11 mouse cellular contexts compared by ENCODE assay signal in genomic region chr6:139588409-139588808, GRCm38 (mm10). TPM values are rescaled to one million over a fixed set of nuclear protein-coding genes. Genes with fewer than 3 reads are reported as not detected.
DNase-seq lines count a peak whose midpoint lies in the region; ATAC-seq and TF ChIP-seq lines count a peak whose summit lies in the region.
"Had no signal": no experiment of that assay in that cellular context is flagged by ENCODE, and none has a peak within 500 bp of the region (broad histone marks: within the 10 kb centered on the region; RNA-seq: fewer than 3 reads in every experiment).

No protein-coding gene starts in this region.

- H3K4me3 ChIP-seq in midbrain, embryonic 11.5 days (ENCODE audit: low read depth, low read length) = no peak overlapping the region
- H3K4me3 ChIP-seq in midbrain, embryonic 16.5 days (ENCODE audit: low read depth, low read length) = no peak overlapping the region
- no peak overlapping the region for H3K4me3 ChIP-seq in limb, embryonic 14.5 days (replicated peaks; ENCODE audit: low read length)
- H3K4me3 ChIP-seq in neural tube, embryonic 12.5 days = no peak overlapping the region
- H3K4me3 ChIP-seq: heart, embryonic 15.5 days had no signal

- no peaks in the 10 kb centered on the region for H3K4me1 ChIP-seq in midbrain, embryonic 11.5 days (ENCODE audit: control insufficient read depth, insufficient read depth, low read length)
- no peaks in the 10 kb centered on the region; the same call in 1 of the 2 replicates for H3K4me1 ChIP-seq in midbrain, embryonic 16.5 days (ENCODE audit: control insufficient read depth, insufficient read depth, low read length)
- no peaks in the 10 kb centered on the region; the same call in 1 of the 2 replicates for H3K4me1 ChIP-seq in limb, embryonic 14.5 days (ENCODE audit: control insufficient read depth, insufficient read depth, low read length)
- no peaks in the 10 kb centered on the region for H3K4me1 ChIP-seq in neural tube, embryonic 12.5 days

- WGBS in midbrain, embryonic 11.5 days = 53% methylated on average over 15 of the region's 15 CpGs
- WGBS in midbrain, embryonic 16.5 days = 47% methylated on average over 15 of the region's 15 CpGs
- WGBS in limb, embryonic 14.5 days = 39% methylated on average over 15 of the region's 15 CpGs
- 31% methylated on average over 15 of the region's 15 CpGs for WGBS in neural tube, embryonic 12.5 days

- H3K9me3 ChIP-seq in midbrain, embryonic 11.5 days (ENCODE audit: control insufficient read depth, low read length) = no peaks in the 10 kb centered on the region
- H3K9me3 ChIP-seq in midbrain, embryonic 16.5 days (replicated peaks; ENCODE audit: control insufficient read depth, low read length, poor library complexity, severe bottlenecking) = no peaks in the 10 kb centered on the region
- no peaks in the 10 kb centered on the region for H3K9me3 ChIP-seq in limb, embryonic 14.5 days (ENCODE audit: control insufficient read depth, low read length)
- no peaks in the 10 kb centered on the region for H3K9me3 ChIP-seq in neural tube, embryonic 12.5 days
- H3K9me3 ChIP-seq: heart, embryonic 15.5 days had no signal

- peak; percentile 49 for ATAC-seq in midbrain, embryonic 11.5 days (ENCODE audit: low FRiP score)
- ATAC-seq in midbrain, embryonic 16.5 days = no peak
- ATAC-seq in limb, embryonic 14.5 days (ENCODE audit: low FRiP score, low read depth) = no peak
- ATAC-seq in neural tube, embryonic 12.5 days (ENCODE audit: low FRiP score, low read depth) = peak; percentile 29; the same call in 1 of the 2 replicates

- H3K36me3 ChIP-seq in midbrain, embryonic 11.5 days (ENCODE audit: control insufficient read depth, insufficient read depth, low read length) = no peaks in the 10 kb centered on the region
- no peaks in the 10 kb centered on the region for H3K36me3 ChIP-seq in midbrain, embryonic 16.5 days (ENCODE audit: control insufficient read depth, insufficient read depth, low read length)
- no peaks in the 10 kb centered on the region for H3K36me3 ChIP-seq in limb, embryonic 14.5 days (ENCODE audit: control insufficient read depth, insufficient read depth, low read length)
- no peaks in the 10 kb centered on the region for H3K36me3 ChIP-seq in neural tube, embryonic 12.5 days
- H3K36me3 ChIP-seq: heart, embryonic 15.5 days had no signal

- no peak overlapping the region for H3K4me2 ChIP-seq in midbrain, embryonic 11.5 days
- no peak overlapping the region for H3K4me2 ChIP-seq in midbrain, embryonic 16.5 days (ENCODE audit: low read length)
- H3K4me2 ChIP-seq in limb, embryonic 14.5 days (replicated peaks; ENCODE audit: low read depth, low read length, severe bottlenecking) = no peak overlapping the region
- no peak overlapping the region for H3K4me2 ChIP-seq in neural tube, embryonic 12.5 days (replicated peaks)

- no peak overlapping the region for H3K27ac ChIP-seq in midbrain, embryonic 11.5 days (ENCODE audit: low read depth, low read length)
- H3K27ac ChIP-seq in midbrain, embryonic 16.5 days (ENCODE audit: low read length) = no peak overlapping the region
- no peak overlapping the region for H3K27ac ChIP-seq in limb, embryonic 14.5 days (replicated peaks; ENCODE audit: low read depth, low read length)
- no peak overlapping the region for H3K27ac ChIP-seq in neural tube, embryonic 12.5 days
- H3K27ac ChIP-seq: heart, embryonic 15.5 days had no signal

- no peak for TF ChIP-seq POLR2A in limb, embryonic 14.5 days (IDR thresholded peaks at IDR 0.05; ENCODE audit: borderline replicate concordance, extremely low read depth, insufficient read depth, insufficient read length)

- DNase-seq in midbrain, embryonic 11.5 days (ENCODE audit: low spot score, missing footprints) = no peak
- DNase-seq in kidney, adult 11 months = peak; percentile 90
- no peak for DNase-seq in limb, embryonic 14.5 days (ENCODE audit: low spot score)
- DNase-seq in left cerebral cortex, postnatal 14 days (ENCODE audit: low spot score in 2 of 2) = no peak
- DNase-seq in cerebellum, adult 8-10 months = no peak
- no peak for DNase-seq in MN1 (ENCODE audit: low spot score)
- DNase-seq: cerebellum, adult 11-12 months; lung, adult 18-20 months had no signal

- no peaks in the 10 kb centered on the region for H3K27me3 ChIP-seq in midbrain, embryonic 11.5 days (ENCODE audit: control insufficient read depth, insufficient read depth, low read length)
- H3K27me3 ChIP-seq in midbrain, embryonic 16.5 days (ENCODE audit: control insufficient read depth, insufficient read depth, low read depth, low read length) = no peaks in the 10 kb centered on the region
- H3K27me3 ChIP-seq in limb, embryonic 14.5 days (ENCODE audit: control insufficient read depth, insufficient read depth, low read length) = no peaks in the 10 kb centered on the region
- no peaks in the 10 kb centered on the region for H3K27me3 ChIP-seq in neural tube, embryonic 12.5 days (replicated peaks)

- H3K9ac ChIP-seq in midbrain, embryonic 11.5 days (ENCODE audit: low read length) = no peak overlapping the region
- H3K9ac ChIP-seq in midbrain, embryonic 16.5 days (ENCODE audit: low read depth, low read length) = no peak overlapping the region
- H3K9ac ChIP-seq in limb, embryonic 14.5 days (ENCODE audit: low read depth, low read length, severe bottlenecking) = 0 out of 2 replicates have a peak overlapping the region, but pooled peaks have one; percentile 25
- H3K9ac ChIP-seq in neural tube, embryonic 12.5 days = no peak overlapping the region
- H3K9ac ChIP-seq: heart, embryonic 15.5 days had no signal

- intact Hi-C loops in left cerebral cortex, postnatal 14 days (cut with DNase I) = no loop called here

RNA-seq across cellular contexts. Expression of gene Pik3c2g, which starts 1.4 kb away (rescaled TPM):
- polyA plus RNA-seq in midbrain, embryonic 11.5 days (2014; fragmentation: Nextera tagmentation; extraction: Ambion mirVana) = not detected in 2 replicates
- polyA plus RNA-seq in midbrain, embryonic 16.5 days (2015; fragmentation: Nextera tagmentation; extraction: Ambion mirVana) = 0.25 and 0.46 TPM in 2 replicates
- polyA plus RNA-seq in limb, embryonic 14.5 days (2012; rRNA removed) = 0.54 and 0.65 TPM in 2 replicates
- 1.8 and 2.1 TPM in 2 replicates for polyA plus RNA-seq in limb, embryonic 14.5 days (2014; fragmentation: Nextera tagmentation; extraction: Ambion mirVana)
- 0.22 and 0.24 TPM in 2 replicates for polyA plus RNA-seq in neural tube, embryonic 12.5 days (2016; fragmentation: Nextera tagmentation; extraction: Ambion mirVana)
- total RNA-seq in left cerebral cortex, postnatal 14 days (2021) = under 1 TPM; 0.34 to 0.37 TPM

Comparison
In these comparisons a context has a peak if more than half of its experiments do, and no peak if none do; other contexts are left out.
1. ATAC-seq: peak in midbrain, embryonic 11.5 days (single experiment) and neural tube, embryonic 12.5 days (single experiment); none in midbrain, embryonic 16.5 days (single experiment) and limb, embryonic 14.5 days (single experiment).